Mouse (Mus musculus) liver, embryonic 14.5 days (tissue): ENCODE data around the gene Gtf3c6. TPM values are rescaled to one million over a fixed set of nuclear protein-coding genes. Genes with fewer than 3 reads are reported as not detected.
A peak's percentile ranks its signal among the peaks of the same experiment; 100 is the strongest.

Experiments
- ATAC-seq: fragments of 200-750 bp; cut with Nextera tagmentation; 2 replicates; pipeline ENCODE4 v1.8.0; 2017; ENCODE audit warnings: moderate number of reproducible peaks, mild to moderate bottlenecking, moderate library complexity; ENCODE audit not compliant: insufficient read depth
- DNase-seq, 3 experiments: peaks; one replicate each; pipeline ENCODE4 v3.0.0-alpha.2; 2012 to 2013; ENCODE audit warnings: low read depth in 3 of 3, low spot score in 3 of 3
- H3K27ac ChIP-seq: fragments of 300-500 bp; sonication (generic); 2 replicates; pipeline ENCODE4 v1.5.1; 2014; ENCODE audit warnings: moderate library complexity, mild to moderate bottlenecking, control low read depth, inconsistent platforms
- H3K27me3 ChIP-seq: fragments of 300-500 bp; sonication (generic); 2 replicates; pipeline ENCODE4 v1.6.1; 2014; ENCODE audit warnings: mild to moderate bottlenecking, low read length, moderate library complexity; ENCODE audit not compliant: control insufficient read depth, insufficient read depth
- H3K36me3 ChIP-seq: fragments of 300-500 bp; sonication (generic); replicated peaks from 2 replicates; pipeline ENCODE4 v1.6.1; 2014; ENCODE audit warnings: low read depth; ENCODE audit not compliant: control insufficient read depth, insufficient read depth
- H3K4me1 ChIP-seq, 2 experiments: fragments of 200-500 bp in 1 of 2; fragments of 300-500 bp in 1 of 2; sonication (generic) in 1 of 2; replicated peaks; 2 replicates each; pipeline ENCODE4 v1.6.1; 2012 to 2014; ENCODE audit warnings: antibody characterized with exemption in 1 of 2, inconsistent platforms in 1 of 2, low read length in 1 of 2; ENCODE audit not compliant: control insufficient read depth in 2 of 2, insufficient read depth in 2 of 2
- H3K4me2 ChIP-seq: fragments of 300-500 bp; sonication (generic); 2 replicates; pipeline ENCODE4 v1.6.1; 2014; ENCODE audit warnings: low read depth, mild to moderate bottlenecking, control low read depth, moderate library complexity
- H3K4me3 ChIP-seq, 2 experiments: fragments of 200-500 bp in 1 of 2; fragments of 300-500 bp in 1 of 2; sonication (generic) in 1 of 2; 2 replicates each; pipeline ENCODE4 v1.5.1; 2012 to 2014; ENCODE audit warnings: low read depth in 2 of 2, low read length in 2 of 2, mild to moderate bottlenecking in 2 of 2, control low read depth in 1 of 2, inconsistent platforms in 1 of 2, moderate library complexity in 1 of 2; ENCODE audit not compliant: insufficient read depth in 1 of 2
- H3K9ac ChIP-seq: fragments of 300-500 bp; sonication (generic); replicated peaks from 2 replicates; pipeline ENCODE4 v1.6.1; 2014; ENCODE audit warnings: mild to moderate bottlenecking, control low read depth, moderate library complexity
- H3K9me3 ChIP-seq: fragments of 300-500 bp; sonication (generic); 2 replicates; pipeline ENCODE4 v1.6.1; 2016; ENCODE audit warnings: low read length, mixed read lengths; ENCODE audit not compliant: control insufficient read depth
- CTCF ChIP-seq: IDR thresholded peaks from 2 replicates; pipeline ENCODE4 v1.5.1; 2016; ENCODE audit warnings: antibody characterized with exemption, low read depth, control low read depth
- EP300 ChIP-seq: IDR thresholded peaks from 2 replicates; pipeline ENCODE4 v1.6.1; 2016; ENCODE audit warnings: antibody characterized with exemption, low read depth
- WGBS: fragments of 180-500 bp; shearing (Covaris S2); extraction: QIAGEN DNeasy Blood & Tissue Kit; methylation state at CpG from one replicate; pipeline ENCODE4 v1.1.7; 2014; ENCODE audit not compliant: insufficient replicate concordance; 5-methylcytosine and 5-hydroxymethylcytosine counted together
- polyA plus RNA-seq, 2 experiments: library from polyadenylated mRNA; depleted of rRNA in 1 of 2; stranded (reverse) in 1 of 2; unstranded in 1 of 2; fragments of >200 nt; fragmentation: Nextera tagmentation in 1 of 2; extraction: Ambion mirVana in 1 of 2; gene quantifications; 2 replicates each; pipeline versions ENCODE4 v1.2.1 to v1.2.3; 2012 to 2014

Gtf3c6 gene
- polyA plus RNA-seq, 2 experiments: 15.1 to 34.1 TPM

DNA sequence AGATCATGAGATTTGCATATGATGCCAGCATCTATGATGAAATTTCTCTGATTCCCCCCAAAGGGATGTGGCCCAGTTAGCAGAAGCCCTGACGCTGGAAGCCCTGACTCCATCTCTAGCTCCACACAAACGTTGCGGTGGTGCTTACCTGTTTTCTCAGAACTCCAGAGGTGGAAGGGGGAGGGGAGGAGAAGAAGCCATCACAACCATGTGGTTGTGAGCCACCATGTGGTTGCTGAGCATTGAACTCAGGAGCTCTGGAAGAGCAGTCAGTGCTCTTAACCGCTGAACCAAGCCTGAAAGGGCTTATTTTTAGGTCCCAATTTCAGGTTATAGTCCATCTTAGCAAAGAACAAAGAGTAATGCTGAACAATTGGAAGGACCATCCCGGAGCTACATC is 2.4 kb upstream of the Gtf3c6 start:
- Histone ChIP-seq H3K27ac (no peak overlapping the region), H3K4me2 (no peak overlapping the region), H3K36me3 (no peaks in the 10 kb centered on the region), H3K4me1 (peaks cover 12 to 20% of the 10 kb centered on the region in 2 experiments), H3K4me3 (no peak overlapping the region), H3K9ac (no peak overlapping the region), H3K27me3 (no peaks in the 10 kb centered on the region), H3K9me3 (no peaks in the 10 kb centered on the region)
- DNase-seq (no peak), ATAC-seq (no peak)
- WGBS: 58% methylated on average over 5 of the region's 5 CpGs
- TF ChIP-seq EP300: no peak

DNA sequence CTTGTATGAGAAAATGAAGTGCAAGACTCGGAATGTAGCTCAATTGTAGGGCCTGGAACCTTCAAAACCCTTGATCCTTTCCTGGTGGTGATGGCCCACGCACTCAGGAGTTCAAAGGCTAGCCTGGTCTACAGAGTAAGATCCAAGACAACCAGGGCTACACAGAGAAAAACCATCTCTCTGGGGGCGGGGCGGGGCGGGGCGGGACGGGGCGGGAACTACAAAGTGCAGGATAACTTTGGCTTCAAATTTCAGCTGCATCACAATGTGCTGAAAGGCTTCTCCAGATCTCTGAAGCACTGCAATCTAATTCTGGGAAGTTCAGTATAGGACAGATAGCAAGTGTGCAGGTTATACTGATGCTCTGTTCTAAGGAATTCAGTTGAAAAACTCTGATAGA is 1.6 kb upstream of the Gtf3c6 start:
- TF ChIP-seq EP300 (no peak), CTCF (no peak)
- peak overlapping the region; percentile 99 for H3K4me2 ChIP-seq
- no peak overlapping the region; the same call in 1 of the 2 replicates for H3K9ac ChIP-seq
- H3K9me3 ChIP-seq: no peaks in the 10 kb centered on the region
- H3K27ac ChIP-seq: peak overlapping the region; percentile 91
- peak in 1 of 3 experiments; percentile 42 for DNase-seq
- ATAC-seq: no peak
- peaks cover 12 to 20% of the 10 kb centered on the region in 2 experiments for H3K4me1 ChIP-seq
- H3K4me3 ChIP-seq: peak overlapping the region in 1 of 2 experiments; percentile 32; a peak in 1 of 4 replicates
- no peaks in the 10 kb centered on the region for H3K36me3 ChIP-seq
- 6% methylated on average over 8 of the region's 8 CpGs for WGBS
- no peaks in the 10 kb centered on the region for H3K27me3 ChIP-seq

DNA sequence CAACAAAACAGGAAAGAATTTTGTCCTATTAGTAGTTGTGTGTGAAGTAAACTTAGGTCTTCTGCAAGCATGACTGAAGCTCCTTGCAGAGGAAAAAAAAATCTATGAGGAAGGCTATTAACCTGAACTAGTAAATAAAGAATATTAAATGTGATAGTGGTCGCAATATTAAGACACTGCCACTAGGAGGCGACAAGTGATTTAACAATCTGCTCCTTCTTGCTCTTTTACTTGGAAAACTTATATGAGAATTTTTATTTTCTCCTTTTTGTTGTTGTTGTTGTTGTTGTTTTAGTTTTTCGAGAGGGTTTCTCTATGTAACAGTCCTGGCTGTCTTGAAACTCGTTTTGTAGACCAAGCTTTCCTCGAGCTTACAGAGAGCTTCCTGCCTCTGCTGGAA is 1.1 kb upstream of the Gtf3c6 start:
- WGBS: under 1% methylated on average over 5 of the region's 5 CpGs
- DNase-seq (peak; percentile 55 to 77 (median 60)), ATAC-seq (no peak; the same call in 1 of the 2 replicates)
- TF ChIP-seq EP300 (no peak), CTCF (peak; percentile 72)
- Histone ChIP-seq H3K4me1 (peaks cover 12 to 20% of the 10 kb centered on the region in 2 experiments), H3K4me2 (peak overlapping the region; percentile 99), H3K4me3 (peak overlapping the region in 1 of 2 experiments; percentile 32; a peak in 2 of 4 replicates), H3K9me3 (no peaks in the 10 kb centered on the region), H3K9ac (peak overlapping the region; percentile 96; the same call in 1 of the 2 replicates), H3K27me3 (no peaks in the 10 kb centered on the region), H3K36me3 (no peaks in the 10 kb centered on the region), H3K27ac (peak overlapping the region; percentile 91)

DNA sequence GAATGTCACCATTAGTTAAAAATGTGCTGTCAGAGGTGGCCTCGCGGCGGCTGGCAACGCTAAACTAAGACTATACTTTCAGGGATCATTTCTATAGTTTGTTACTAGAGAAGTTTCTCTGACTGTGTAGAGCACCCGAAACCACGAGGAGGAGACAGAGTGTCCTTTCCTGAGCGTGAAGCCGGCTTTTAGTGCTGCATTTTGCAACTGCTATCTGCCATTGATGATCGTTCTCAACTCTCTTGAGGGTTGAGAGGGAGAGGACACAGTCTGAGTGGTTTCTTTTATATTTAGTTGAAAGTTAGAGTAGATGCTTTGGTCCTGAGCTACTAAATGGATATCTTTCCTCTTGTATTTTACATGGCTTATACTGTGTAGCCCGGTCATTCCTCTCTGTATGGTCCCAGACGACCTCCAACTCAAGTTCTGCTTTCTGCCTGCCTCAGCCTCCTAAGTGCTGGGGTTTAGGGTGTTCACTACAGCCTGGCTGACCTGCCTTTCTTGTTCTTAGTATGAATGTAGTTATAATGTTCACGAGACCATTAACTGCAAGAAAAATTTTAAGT is 576 bp upstream of the Gtf3c6 start:
- H3K4me1 ChIP-seq: peaks cover 12 to 20% of the 10 kb centered on the region in 2 experiments
- H3K9me3 ChIP-seq: no peaks in the 10 kb centered on the region
- DNase-seq (peak; percentile 87 to 91 (median 90)), ATAC-seq (peak; percentile 84)
- under 1% methylated on average over 12 of the region's 12 CpGs for WGBS
- no peaks in the 10 kb centered on the region; the same call in 1 of the 2 replicates for H3K36me3 ChIP-seq
- H3K4me2 ChIP-seq: peak overlapping the region; percentile 99
- H3K4me3 ChIP-seq: peak overlapping the region in 1 of 2 experiments; percentile 94; a peak in 2 of 4 replicates
- no peaks in the 10 kb centered on the region for H3K27me3 ChIP-seq
- TF ChIP-seq CTCF: peak; percentile 57
- peak; percentile 61 for TF ChIP-seq EP300
- peak overlapping the region; percentile 96 for H3K9ac ChIP-seq
- H3K27ac ChIP-seq: peak overlapping the region; percentile 91

DNA sequence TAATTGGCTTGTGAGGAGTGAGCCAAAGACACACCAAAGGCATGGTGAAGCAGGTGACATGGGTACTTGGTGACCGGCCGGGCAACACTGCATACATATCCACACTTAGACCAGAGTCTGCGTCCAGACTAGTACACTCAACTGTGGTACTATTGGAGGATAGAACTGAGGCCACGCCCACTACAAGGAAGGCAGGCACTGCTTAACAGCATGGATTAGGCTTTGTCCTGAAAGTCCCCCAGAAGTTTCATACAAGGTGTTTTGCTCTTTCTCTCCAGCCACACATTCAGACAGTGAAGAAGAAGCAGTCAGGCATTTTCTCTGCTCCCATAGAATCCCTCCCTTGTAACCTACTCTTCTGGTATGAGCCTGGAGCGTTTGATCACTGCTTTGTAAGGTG is 1.2 kb downstream of the Gtf3c6 start:
- H3K4me2 ChIP-seq: peak overlapping the region; percentile 99
- no peaks in the 10 kb centered on the region for H3K27me3 ChIP-seq
- H3K9me3 ChIP-seq: no peaks in the 10 kb centered on the region
- peak overlapping the region; percentile 96 for H3K9ac ChIP-seq
- 3% methylated on average over 5 of the region's 5 CpGs for WGBS
- ATAC-seq (peak; percentile 21; the same call in 1 of the 2 replicates), DNase-seq (peak; percentile 62 to 69 (median 67))
- peak overlapping the region; percentile 63 to 94 for H3K4me3 ChIP-seq
- no peaks in the 10 kb centered on the region; the same call in none of the 2 replicates for H3K36me3 ChIP-seq
- H3K4me1 ChIP-seq: peaks cover 12 to 20% of the 10 kb centered on the region in 2 experiments
- TF ChIP-seq EP300 (no peak), CTCF (no peak)
- H3K27ac ChIP-seq: peak overlapping the region; percentile 91
